Mouse (Mus musculus) kidney, adult 2 months (tissue): ENCODE data around the gene Glcci1.

Source experiments
- CTCF ChIP-seq: fragments of 200-500 bp; conservative IDR thresholded peaks from 2 replicates; pipeline ENCODE4 v1.5.1; 2011; ENCODE audit warnings: low read depth, mild to moderate bottlenecking, control low read depth, low read length, moderate library complexity, mixed read lengths; ENCODE audit not compliant: insufficient read depth, insufficient read length
- POLR2A ChIP-seq: fragments of 200-500 bp; IDR thresholded peaks from one replicate; pipeline ENCODE4 v1.6.1; 2011; ENCODE audit warnings: low read depth, low read length, control low read depth

DNA sequence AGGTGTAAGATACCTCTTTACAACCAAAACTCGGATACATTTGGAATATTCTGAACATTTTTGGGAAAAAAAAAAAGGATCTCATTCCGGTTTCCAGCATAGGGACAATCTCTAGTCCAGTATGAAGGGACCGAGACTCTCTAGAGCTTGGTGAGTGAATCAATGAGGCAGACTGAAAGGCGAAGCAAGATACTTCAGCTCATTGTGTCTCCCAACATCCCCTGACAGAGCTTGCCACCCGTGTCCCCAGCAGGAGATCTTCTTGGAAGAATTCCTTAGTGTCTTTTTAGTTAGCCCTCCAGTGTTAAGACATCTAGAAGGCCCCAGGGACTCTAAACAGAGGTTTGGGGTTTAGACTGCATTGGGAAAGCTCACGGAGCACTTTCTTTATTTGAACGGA is 20.1 kb upstream of the Glcci1 start:
- no peak for TF ChIP-seq POLR2A
- TF ChIP-seq CTCF: no peak
